Mouse (Mus musculus): ENCODE measurements around the gene Svbp. TPM values are rescaled to one million over a fixed set of nuclear protein-coding genes. Genes with fewer than 3 reads are reported as not detected.

The Svbp gene
- total RNA-seq, 2 experiments from 2014 or later, result 15.3 to 19.0 TPM

DNA sequence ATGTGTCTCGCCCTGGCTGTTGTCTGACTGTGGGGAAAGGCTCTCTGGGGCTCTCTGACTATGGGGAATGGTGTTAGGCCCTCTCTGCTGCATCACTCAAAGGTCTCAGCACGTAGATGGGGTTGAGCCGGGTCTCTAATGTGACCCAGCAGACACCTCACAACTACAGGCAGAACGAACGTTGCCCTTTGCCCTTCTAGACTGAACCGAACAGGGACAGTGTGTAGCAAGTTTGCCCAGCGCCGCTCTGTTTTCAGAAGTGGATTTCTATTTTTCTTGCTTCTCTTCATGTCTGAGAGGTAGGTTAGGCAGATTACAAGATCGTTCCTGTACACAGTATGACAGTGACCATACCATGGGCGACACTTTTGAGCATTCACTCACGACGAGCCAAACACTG lies 47.5 kb downstream of the Svbp start:
- intact Hi-C loops (cut with DNase I), result loop anchor here (10.0 kb wide), 1 partner anchor 382 kb away; no protein-coding TSS in a partner anchor
- DNase-seq (ENCODE audit: low spot score), result no peak

DNA sequence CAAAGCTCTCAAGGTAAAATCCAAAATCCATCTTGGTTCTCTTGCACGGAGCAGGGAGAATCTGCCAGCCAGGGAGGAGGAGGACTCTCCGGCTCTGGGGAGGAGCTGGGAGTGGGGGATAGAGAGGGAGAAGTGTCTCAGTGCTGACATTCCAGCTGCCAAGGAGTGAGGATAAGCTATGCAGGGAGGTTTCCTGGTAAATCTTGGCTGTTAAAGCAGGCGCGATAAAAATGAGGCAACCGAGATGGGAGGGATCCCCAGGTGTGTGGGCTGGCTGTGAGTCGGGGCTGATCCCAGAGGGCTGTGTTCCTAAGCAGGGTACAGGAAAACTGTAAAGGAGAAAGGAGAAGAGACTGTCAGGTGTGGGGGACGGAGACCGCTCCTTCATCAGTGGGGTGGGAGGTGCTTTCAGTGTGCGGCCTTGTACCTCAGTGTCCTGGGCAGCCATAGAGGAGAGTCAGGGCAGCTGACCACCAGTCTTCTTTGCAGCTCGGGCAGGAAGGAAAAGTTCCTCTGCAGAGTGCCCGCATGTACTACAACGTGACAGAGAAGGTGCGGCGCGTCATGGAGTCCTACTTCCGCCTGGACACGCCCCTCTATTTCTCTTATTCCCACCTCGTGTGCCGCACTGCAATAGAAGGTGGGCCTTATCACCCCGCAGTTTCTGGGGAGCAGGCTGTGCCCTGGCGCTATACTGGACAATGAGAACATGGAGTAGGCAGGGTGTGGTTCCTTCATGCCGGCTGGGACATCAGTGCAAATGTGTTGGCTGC lies 49.5 kb downstream of the Svbp start:
- intact Hi-C loops (cut with DNase I), result loop anchor here (5.0 to 10.0 kb wide), 4 partner anchors 178 to 423 kb away; partner anchors contain the start of genes Ppcs and Zmynd12
- no peak for DNase-seq (ENCODE audit: low spot score)

DNA sequence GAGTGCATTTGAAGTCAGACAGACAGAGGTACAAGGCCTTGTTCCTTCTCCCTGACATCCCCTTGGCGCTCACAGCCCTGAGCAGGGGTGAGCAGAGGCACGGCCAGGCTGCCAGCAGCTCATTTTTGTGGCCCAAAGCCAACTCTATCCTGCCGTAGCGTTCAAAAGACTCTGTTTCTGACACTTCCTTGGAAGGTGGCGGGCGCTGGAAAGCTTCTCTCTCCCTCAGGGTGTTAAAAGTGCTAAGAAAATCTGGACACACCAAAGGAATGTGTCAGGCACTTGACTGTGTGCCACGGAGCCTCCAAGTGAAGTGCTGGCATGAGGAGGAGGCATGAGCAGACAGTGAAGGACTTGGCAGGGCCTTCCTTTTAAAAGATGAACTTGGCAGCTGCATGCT lies 50.5 kb downstream of the Svbp start:
- intact Hi-C loops (cut with DNase I), result loop anchor here (5.0 to 10.0 kb wide), 4 partner anchors 177 to 422 kb away; partner anchors contain the start of genes Ppcs and Zmynd12
- no peak for DNase-seq (ENCODE audit: low spot score)

DNA sequence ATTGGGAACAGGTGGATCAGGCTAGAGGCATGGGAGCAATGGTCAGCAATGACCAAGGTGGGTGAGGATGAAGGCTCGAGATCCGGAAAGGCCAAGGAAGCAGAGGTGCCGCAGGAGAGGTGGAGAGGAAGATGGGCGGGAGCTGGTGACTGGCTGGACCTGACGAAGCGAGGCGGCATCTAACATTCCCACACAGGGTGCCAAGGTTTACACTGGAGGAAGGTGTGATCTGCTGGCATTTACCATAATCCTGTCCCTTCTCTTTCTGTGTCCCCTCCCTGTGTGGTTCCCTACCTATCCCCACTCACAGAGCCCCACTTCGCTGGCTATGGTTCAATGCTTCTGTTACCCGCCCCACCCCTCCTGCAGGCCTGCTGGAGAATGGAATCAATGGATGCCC lies 50.9 kb downstream of the Svbp start:
- intact Hi-C loops (cut with DNase I), result loop anchor here (2.0 to 10.0 kb wide), 6 partner anchors 53 to 421 kb away; partner anchors contain the start of genes Ppcs and Zmynd12
- DNase-seq (ENCODE audit: low spot score), result no peak

DNA sequence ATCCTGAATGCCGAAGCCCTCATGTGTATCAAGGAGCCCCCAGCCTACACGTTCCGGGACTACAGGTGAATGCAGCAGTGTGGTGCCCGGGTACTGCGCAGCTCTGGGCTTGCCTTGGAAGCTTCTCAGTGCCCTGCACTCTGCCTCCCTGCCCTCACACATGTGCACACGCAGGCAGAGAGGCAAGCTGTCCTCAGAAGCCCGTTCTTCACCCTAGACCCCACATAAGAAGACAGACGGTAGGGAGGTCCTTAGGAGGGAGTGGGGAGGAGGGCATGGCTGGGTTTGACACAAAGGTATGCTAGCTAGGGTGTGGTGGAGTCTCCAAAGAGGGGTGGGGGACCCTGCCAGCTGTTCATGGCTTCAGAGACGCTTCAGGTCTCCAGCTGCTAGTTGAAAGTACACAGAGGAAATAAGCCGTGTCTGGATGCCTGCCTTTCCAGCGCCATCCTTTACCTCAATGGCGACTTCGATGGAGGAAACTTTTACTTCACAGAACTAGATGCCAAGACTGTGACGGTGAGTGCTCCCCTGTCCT lies 51.7 kb downstream of the Svbp start:
- no peak for DNase-seq (ENCODE audit: low spot score)

DNA sequence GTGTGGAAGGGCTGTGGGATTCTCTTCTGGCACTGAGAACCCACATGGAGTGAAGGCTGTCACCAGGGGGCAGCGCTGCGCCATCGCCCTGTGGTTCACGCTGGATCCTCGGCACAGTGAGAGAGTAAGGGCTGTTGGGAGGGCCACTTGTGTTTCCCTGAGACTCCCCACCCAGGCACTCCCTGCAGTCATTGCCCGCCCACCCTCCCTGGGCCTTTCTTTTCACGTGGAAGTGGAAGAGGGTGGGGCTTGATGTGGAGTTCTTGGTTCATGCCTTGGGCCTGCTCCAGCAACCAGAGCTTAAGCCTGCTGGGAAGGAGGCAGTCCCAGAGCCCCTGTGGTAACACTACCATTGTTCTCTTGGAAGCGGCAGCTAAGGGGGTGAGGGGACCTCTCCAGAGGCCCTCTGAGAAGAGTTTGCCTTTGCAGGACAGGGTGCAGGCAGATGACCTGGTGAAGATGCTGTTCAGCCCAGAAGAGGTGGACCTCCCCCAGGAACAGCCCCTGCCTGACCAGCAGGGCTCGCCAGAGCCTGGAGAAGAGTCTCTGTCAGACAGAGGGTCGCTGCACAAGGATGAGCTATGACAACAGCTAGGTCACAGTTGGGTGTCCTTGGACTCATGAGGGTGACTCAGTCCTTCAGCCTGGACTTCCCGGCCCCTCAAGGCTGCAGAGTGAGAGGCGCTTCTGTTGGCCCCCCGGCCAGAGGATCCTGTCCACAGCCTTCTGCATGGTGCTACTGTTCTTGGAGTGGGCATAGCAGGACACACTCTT lies 52.5 kb downstream of the Svbp start:
- DNase-seq (ENCODE audit: low spot score), result peak; percentile 67
- intact Hi-C loops (cut with DNase I), result loop anchor here (2.0 to 10.0 kb wide), 6 partner anchors 51 to 420 kb away; partner anchors contain the start of genes Ppcs and Zmynd12

More for the DNA sequence above, 51.7 kb downstream of the Svbp start:
- intact Hi-C loops (cut with DNase I), result loop anchor here (2.0 to 10.0 kb wide), 6 partner anchors 52 to 421 kb away; partner anchors contain the start of genes Ppcs and Zmynd12

DNA sequence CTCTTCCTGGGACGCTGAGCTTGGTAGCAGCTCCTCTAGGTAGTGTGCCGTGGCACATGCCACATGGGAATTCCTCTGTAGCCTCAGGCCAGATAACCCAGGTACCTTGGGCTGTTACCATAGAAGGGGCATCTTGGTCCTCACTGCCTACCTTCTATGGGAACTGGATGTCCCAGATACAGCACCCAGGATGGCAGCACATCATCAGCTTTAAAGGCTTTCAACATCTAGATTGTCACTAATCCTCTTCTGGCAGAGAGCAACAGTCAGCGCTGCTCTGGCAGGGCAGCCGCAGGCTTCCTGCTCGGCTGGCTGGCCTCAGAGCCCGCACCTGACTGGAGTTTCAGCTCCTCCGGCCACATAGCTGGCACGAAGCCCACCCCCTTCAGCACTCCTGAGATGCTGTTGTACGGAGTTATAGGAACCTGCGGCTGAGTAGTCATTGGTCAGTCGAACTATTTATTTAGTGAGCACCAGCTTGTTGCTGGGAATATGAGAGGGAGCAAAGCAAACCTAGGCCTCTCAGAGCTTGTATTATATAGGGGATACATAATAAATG lies 53.4 kb downstream of the Svbp start:
- intact Hi-C loops (cut with DNase I), result loop anchor here (5.0 to 10.0 kb wide), 4 partner anchors 174 to 419 kb away; partner anchors contain the start of genes Ppcs and Zmynd12
- no peak for DNase-seq (ENCODE audit: low spot score)

Other genes starting within 250 kb of the Svbp start
- under 1 TPM; 0.18 to 0.34 TPM for gene Lao1, start 233.7 kb upstream of the Svbp start, total RNA-seq (2021)
- 1 to 10 TPM; 7.3 to 8.0 TPM for gene Slc2a1, start 86.6 kb upstream of the Svbp start, total RNA-seq (2021)
- gene Zfp691, start 21.1 kb upstream of the Svbp start, total RNA-seq (2021), result 10 to 100 TPM; 21.4 to 25.0 TPM
- under 1 TPM; 0.05 to 0.25 TPM for gene Ermap, start 5.3 kb upstream of the Svbp start, total RNA-seq (2021)
- not detected for gene Tmem269, start 22.9 kb downstream of the Svbp start, total RNA-seq (2021)
- gene AU022252, start 37.4 kb downstream of the Svbp start, total RNA-seq (2021), result 10 to 100 TPM; 21.5 to 23.5 TPM
- gene P3h1, start 37.6 kb downstream of the Svbp start, total RNA-seq (2021), result 10 to 100 TPM; 15.0 to 15.7 TPM
- gene Cldn19, start 60.1 kb downstream of the Svbp start, total RNA-seq (2021), result under 1 TPM in 1 of 2 experiments, not detected in 1; 0.06 TPM
- 100 to 1,000 TPM; 786 to 800 TPM for gene Ybx1, start 99.3 kb downstream of the Svbp start, total RNA-seq (2021)
- 10 to 100 TPM; 10.3 to 11.1 TPM for gene Ppih, start 125.2 kb downstream of the Svbp start, total RNA-seq (2021)
- gene Ccdc30, start 220.2 kb downstream of the Svbp start, total RNA-seq (2021), result under 1 TPM in 1 of 2 experiments, not detected in 1; 0.34 TPM
- 1 to 10 TPM; 8.9 TPM for gene Ppcs, start 227.1 kb downstream of the Svbp start, total RNA-seq (2021)
- gene Zmynd12, start 227.5 kb downstream of the Svbp start, total RNA-seq (2021), result not detected